Mouse (Mus musculus) brown adipose tissue, adult 24 weeks (tissue): Measurements from ENCODE around the gene Sptssa. TPM values are rescaled to one million over a fixed set of nuclear protein-coding genes. Genes with fewer than 3 reads are reported as not detected.
"Not testable (repeated sequence)": the region's sequence is repeated elsewhere in the genome, so short reads cannot be mapped to it uniquely, and the experiment has no call there.

Experiments used
- H3K27ac ChIP-seq: fragments of 200-500 bp; replicated peaks from 2 replicates; pipeline ENCODE4 v1.5.1; 2012; ENCODE audit warnings: low read depth, mild to moderate bottlenecking, low read length
- H3K4me1 ChIP-seq: fragments of 200-500 bp; 2 replicates; pipeline ENCODE4 v1.6.1; 2012; ENCODE audit warnings: low read length, mixed read lengths; ENCODE audit not compliant: control insufficient read depth, insufficient read depth, insufficient read length
- H3K4me3 ChIP-seq: fragments of 200-500 bp; 2 replicates; pipeline ENCODE4 v1.5.1; 2012; ENCODE audit warnings: low read depth, mild to moderate bottlenecking, low read length, moderate library complexity; ENCODE audit not compliant: insufficient read depth
- polyA plus RNA-seq: library from polyadenylated mRNA; stranded (reverse); fragments of >200 nt; gene quantifications from 2 replicates; pipeline ENCODE4 v1.2.4, GENCODE M21; 2012; ENCODE audit not compliant: missing spikeins, insufficient read depth, insufficient read length

Gene Sptssa
- polyA plus RNA-seq, 1 experiment, result 81.2 TPM

DNA sequence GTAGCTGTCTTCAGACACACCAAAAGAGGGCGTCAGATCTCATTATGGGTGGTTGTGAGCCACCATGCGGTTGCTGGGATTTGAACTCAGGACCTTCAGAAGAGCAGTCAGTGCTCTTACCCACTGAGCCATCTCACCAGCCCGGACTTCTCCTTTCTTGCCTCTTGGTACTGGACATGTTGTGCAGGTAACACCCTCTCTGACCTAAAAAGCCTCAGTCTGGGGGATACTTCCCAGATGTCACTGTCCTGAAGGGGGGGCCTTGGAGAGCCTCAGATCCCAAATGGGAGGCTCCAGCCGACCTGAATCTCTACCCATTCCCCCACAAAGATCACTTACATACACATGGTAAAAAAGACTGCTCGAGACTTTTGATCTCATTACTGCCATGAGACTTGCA lies 5.1 kb upstream of the Sptssa start:
- H3K4me3 ChIP-seq, result not testable (repeated sequence)

DNA sequence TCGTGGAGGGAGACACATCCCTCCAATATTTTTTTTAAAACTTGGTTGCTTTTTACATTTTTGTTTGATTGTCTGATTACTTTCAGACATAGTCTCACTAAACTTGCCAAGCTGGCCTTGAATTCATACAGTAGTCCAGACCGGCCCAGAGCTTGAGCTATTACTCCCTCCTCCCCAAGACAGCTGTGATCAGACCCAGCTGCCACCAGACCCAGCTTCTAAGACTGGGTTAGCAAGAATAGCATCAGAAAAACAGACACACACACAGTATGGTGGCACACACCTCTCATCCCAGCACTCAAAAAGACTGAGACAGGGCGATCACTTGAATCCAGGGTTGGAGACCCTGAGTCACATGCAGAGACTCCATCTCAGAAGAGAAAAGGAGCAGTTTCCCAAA lies 3.5 kb upstream of the Sptssa start:
- Histone ChIP-seq H3K27ac (no peak overlapping the region), H3K4me1 (peaks cover 5% of the 10 kb centered on the region), H3K4me3 (no peak overlapping the region)

More for the DNA sequence above, 5.1 kb upstream of the Sptssa start:
- not testable (repeated sequence) for H3K27ac ChIP-seq, H3K4me1 ChIP-seq

DNA sequence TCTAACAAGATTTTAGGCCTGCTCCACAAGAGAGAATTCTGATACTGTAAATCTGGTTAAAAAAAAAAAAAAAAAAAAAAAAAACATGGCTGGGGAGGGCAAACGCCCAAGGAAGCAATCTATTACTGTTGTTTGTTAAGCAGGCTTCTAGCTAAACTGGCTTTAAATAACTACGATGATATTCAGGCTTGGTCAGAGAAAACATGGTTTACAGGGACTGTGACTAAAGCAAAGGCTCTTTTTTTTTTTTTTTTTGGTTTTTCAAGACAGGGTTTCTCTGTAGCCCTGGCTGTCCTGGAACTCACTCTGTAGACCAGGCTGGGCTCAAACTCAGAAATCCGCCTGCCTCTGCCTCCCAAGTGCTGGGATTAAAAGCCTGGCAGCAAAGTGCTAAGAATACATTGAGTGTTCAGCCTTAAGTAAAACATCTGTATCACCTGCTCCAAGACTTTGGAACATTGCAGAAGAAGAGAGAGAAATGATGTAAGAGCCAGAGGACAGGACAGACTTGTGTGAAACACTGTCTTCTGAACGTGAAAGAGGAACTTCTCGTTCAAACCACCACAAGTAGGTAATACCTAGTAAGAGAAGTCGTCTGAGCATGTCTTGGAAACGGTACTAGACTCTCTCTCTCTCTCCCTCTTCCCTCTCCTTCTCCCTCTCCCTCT lies 2.2 kb upstream of the Sptssa start:
- peaks cover 12% of the 10 kb centered on the region for H3K4me1 ChIP-seq
- no peak overlapping the region for H3K4me3 ChIP-seq
- H3K27ac ChIP-seq, result no peak overlapping the region

DNA sequence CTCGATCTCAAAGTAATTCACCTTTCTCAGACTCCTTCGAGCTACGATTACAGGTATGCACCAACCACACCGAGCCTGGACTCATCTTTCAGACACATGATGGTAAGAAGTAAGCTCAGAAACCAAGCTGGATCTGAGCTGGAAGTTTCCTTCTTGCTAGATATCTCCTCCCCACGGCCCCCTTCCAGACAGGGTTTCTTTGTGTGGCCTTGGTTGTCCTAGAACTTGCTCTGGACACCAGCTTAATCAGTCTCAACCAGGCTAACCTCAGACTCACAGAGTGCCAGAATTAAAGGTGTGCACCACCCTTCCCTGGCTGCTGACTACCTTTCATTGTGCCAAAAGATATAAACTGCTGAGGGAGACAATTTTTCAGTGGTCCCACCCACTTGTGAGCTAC lies 1.6 kb upstream of the Sptssa start:
- Histone ChIP-seq H3K4me3 (no peak overlapping the region), H3K4me1 (peaks cover 12% of the 10 kb centered on the region), H3K27ac (no peak overlapping the region)

DNA sequence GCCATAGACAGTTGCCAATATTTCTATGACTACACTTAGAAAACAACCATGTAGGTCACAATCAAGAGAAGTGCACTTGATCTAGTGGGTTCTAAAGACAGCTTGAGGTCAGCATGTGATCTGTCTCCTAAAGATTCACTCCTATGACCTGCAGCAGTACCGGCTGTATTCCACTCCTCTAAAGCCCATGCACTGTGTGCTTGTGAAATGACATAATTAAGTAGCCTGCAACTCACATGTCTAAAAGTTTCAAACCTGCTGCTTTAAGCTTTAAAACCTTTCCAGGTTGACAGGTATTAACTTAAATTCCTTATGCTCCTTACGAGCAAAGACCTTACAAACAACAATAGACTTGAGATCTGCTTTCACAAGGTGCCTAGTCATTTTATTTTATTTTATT lies 853 bp upstream of the Sptssa start:
- Histone ChIP-seq H3K27ac (no peak overlapping the region), H3K4me3 (peak overlapping the region; percentile 62; the same call in 1 of the 2 replicates)

DNA sequence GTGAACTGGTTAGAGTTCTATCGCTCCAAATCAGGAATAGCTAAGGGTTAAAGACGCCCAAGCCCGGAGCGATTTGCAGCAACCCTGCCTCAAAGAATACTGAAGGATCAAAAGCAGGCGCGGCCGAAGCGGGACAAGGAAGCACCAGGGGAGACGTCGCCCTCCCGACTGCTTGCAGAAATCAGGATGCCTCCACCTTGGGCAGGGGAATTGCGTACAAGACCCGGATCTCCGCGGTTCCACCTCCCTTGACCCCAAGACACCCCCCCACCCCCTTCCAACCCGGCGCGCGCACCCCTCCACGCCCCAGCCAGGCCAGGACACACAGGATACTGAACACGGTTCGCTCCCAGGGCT lies 356 bp downstream of the Sptssa start:
- Histone ChIP-seq H3K4me3 (peak overlapping the region; percentile 72), H3K4me1 (peaks cover 22% of the 10 kb centered on the region), H3K27ac (peak overlapping the region; percentile 57)

More for the DNA sequence above, 853 bp upstream of the Sptssa start:
- peaks cover 18% of the 10 kb centered on the region for H3K4me1 ChIP-seq

DNA sequence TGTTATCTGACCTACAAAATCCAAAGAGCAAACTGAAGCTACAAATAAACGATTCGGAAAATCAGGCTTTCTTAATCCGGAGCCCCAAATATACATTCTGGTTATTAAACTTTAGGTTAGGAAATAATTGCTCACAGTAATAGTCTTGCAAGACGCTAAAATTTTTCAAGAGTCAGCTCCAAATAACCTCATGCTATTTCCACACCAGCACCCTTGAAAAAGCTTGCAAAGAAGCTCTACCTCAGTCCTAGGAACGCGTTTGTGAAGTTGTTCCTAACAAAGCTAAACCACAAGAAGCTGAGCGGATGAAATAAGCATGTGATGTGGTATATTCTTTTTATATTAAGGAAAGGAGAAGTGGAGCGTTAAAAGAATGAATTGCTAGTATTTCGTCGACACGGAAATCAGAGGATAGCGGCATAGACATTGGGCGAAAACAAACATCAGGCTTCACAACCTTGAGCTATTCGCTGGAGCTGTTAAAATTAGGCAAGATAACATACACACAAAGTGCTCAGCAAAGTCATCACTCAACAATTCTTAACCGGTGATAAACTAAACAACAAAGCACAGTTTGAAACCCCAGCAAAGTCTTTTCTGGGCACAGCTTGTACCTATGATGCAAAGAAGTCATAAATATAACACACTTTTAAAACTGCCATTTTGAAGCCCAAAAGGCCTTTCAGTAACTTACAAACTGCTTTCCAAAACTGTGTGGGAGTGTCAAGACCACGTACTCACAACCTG lies 908 bp downstream of the Sptssa start:
- H3K4me1 ChIP-seq, result peaks cover 22% of the 10 kb centered on the region
- H3K27ac ChIP-seq, result 0 out of 2 replicates have a peak overlapping the region, but pooled peaks have one; percentile 3
- H3K4me3 ChIP-seq, result peak overlapping the region; percentile 72

DNA sequence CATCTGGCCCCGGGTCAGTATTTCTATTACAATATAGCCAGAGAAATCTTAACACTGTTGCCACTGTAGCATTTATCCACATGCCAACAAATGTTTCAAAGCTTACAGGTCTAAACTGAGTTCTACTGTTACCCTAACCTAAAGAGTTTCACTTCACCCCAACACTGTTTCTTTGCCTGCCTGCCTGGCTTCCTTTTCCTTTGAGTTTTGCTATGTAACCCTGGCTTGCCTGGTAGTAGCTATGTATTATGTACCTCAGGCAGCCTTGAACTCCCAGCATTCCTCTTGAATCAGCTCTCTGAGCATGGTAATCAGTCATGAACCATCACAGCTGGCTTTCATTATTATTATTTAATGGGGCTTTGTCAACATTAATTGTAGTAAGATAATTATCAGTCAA lies 1.6 kb downstream of the Sptssa start:
- Histone ChIP-seq H3K27ac (no peak overlapping the region), H3K4me3 (no peak overlapping the region)

DNA sequence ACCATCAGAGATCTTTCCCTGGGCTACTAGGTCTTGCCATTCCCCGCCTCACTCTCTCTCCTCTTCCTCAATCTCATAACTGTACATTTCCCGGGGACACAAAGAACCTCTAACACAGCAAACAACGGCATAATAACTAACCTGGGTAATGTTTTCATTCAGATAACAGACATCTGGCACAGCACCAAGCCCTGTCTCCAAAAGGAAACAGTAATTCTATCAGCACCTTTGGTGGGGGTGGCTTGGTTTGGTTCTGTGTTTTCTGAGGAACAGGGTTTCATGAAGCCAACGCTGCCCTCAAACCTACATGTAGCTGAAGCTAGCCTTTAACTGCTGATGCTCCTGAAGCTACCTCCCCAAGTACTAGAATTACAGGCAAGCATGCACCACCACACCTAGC lies 2.2 kb downstream of the Sptssa start:
- no peak overlapping the region for H3K27ac ChIP-seq
- no peak overlapping the region for H3K4me3 ChIP-seq
- peaks cover 22% of the 10 kb centered on the region for H3K4me1 ChIP-seq

More for the DNA sequence above, 1.6 kb downstream of the Sptssa start:
- H3K4me1 ChIP-seq, result peaks cover 22% of the 10 kb centered on the region

DNA sequence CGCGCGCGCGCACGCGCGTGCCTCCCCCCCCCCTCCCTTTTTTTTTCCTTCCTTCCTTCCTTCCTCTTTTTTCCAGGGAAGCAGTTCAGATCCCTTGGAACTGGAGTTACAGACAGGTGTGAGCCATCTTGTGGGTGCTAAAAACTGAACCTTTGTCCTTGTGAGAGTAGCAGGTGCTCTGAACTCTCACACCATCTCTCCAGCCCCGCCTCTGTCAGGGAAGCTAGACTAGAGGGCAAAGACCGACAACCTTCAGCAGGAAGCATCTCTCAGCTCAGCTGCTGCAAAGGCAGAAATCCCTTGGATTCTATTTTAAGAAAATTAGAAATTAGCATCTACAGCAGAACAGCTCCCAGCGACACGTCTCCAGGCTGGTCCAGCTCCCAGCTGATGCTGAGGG lies 4.0 kb downstream of the Sptssa start:
- H3K4me3 ChIP-seq, result peak overlapping the region; percentile 12
- H3K4me1 ChIP-seq, result peaks cover 22% of the 10 kb centered on the region
- no peak overlapping the region for H3K27ac ChIP-seq

DNA sequence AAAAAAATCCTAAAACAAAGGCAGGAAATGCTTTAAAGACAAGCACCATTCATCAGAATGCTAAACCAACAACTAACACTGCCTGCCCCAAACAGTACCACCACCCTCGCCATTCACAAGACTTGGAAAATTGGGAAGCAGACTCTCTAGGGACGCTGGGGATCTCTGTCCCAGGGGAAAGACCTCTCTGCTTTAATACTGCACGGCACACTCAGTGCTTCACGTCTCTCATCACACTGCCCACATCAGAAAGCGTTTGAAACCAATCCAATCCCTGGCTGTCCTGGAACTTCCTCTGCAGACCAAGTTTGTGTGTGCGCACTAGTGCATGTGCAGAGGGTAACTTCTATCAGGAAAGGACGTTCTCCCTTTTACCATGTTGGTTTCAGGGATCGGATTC lies 4.6 kb downstream of the Sptssa start:
- Histone ChIP-seq H3K4me1 (peaks cover 22% of the 10 kb centered on the region), H3K4me3 (peak overlapping the region; percentile 12), H3K27ac (no peak overlapping the region)

DNA sequence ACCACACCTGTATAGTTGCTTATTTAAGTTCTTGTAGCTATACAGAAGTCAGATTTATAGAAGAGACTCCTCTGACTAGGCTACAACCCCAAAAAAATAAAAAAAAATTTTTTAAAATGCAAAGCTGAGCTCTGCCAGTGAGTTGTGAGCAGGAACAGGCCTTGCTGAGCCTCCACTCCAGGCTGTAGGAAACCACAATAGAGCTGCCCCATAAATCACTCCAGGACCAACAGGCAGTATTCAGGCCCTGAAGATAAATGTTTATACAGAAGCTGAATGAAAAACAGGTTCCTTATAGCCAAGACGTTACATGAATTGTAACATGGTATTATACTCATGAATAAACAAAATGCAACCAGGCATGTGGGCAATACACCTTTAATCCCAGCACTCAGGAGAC lies 5.2 kb downstream of the Sptssa start:
- peaks cover 22% of the 10 kb centered on the region for H3K4me1 ChIP-seq
- no peak overlapping the region for H3K4me3 ChIP-seq
- no peak overlapping the region for H3K27ac ChIP-seq

DNA sequence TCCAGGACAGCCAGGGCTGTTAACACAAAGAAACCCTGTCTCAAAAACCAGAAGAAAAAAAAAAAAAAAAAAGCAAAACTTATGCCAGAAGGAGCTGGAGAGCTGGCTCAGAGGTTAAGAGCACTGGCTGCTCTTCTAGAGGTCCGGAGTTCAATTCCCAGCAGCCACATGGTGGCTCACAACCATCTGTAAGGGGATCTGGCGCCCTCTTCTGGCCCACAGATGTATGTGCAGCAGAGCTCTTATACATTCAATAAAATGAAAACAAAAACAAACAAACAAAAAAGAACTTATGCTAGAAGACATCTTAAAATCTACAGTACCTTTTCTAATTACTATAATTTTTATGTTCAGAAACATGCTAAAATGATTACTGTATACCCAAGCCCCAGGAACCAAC lies 11.4 kb downstream of the Sptssa start:
- Histone ChIP-seq H3K4me1 (no peaks in the 10 kb centered on the region), H3K4me3 (no peak overlapping the region), H3K27ac (no peak overlapping the region)

DNA sequence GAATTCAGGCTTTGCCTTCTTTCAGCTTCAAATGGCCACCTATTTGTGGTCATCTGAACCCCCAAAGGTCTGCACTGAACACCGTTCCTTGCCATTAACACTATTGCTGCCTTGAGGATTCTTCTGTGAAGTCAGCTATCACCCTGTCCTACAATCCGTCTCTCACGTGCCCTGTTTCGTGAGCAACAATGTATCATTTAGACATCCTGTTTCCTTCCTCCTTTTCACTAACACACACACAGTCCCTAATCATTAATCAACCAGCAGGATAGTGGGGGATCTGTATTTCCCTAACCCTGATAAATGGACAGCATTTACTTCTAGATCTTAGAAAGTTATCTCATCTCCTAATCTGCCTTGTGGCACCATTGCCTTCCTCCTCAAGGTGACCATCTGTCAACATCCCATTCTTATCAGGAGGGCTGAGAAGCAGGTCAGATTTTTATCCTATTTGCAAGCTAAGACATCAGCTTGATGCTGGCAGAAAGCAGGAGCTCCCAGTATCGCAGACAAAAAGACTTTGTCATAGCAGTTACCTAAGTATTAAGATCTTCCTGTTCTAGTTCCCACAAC lies 13.0 kb downstream of the Sptssa start:
- Histone ChIP-seq H3K4me1 (no peaks in the 10 kb centered on the region), H3K4me3 (no peak overlapping the region), H3K27ac (no peak overlapping the region)

DNA sequence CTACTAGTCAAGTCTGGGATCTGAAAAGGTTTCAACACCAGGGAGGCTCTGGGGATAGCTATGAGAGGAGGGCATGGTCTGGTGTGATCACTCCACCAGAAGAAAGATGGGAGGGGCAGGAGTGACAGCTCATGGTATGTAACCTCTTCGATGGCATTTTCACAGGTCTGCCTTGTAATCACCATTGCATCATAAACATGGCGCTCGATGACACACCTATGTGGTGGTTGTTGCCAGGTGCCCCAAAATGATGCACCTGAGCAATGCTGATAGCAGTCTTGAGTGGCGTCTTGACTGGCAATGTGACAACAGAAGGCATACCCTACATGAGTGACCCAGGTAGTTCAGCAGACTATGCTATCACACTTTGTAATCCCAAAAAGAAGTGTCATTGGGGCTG lies 15.0 kb downstream of the Sptssa start:
- Histone ChIP-seq H3K4me1 (no peaks in the 10 kb centered on the region), H3K27ac (no peak overlapping the region), H3K4me3 (no peak overlapping the region)

DNA sequence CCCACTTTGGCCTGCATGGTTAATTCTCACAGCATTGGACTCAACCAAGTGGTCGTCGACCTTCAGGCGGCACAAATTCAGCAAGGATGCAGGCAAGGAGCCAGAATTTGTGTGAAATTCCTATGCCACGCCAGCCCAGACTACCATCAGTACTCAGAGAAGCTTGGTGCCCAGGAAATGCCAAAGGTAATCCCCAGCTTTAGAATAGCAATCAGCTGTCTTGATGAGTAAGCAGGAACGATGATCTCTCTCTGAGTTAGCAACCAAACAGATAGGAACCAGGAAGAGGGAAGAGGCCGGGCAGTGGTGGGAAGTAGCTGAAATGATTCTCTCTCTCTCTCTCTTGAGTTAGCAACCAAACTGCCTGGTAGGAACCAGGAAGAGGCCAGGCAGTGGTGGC lies 16.1 kb downstream of the Sptssa start:
- no peaks in the 10 kb centered on the region for H3K4me1 ChIP-seq
- H3K4me3 ChIP-seq, result no peak overlapping the region

More for the DNA sequence above, 16.1 kb downstream of the Sptssa start:
- H3K27ac ChIP-seq, result no peak overlapping the region
